Mouse (Mus musculus): Measurements from ENCODE around the gene Nav2. TPM values are rescaled to one million over a fixed set of nuclear protein-coding genes. Genes with fewer than 3 reads are reported as not detected.

The Nav2 gene
- total RNA-seq, 2 experiments from 2014 or later = 53.0 to 60.1 TPM

- no peak for DNase-seq (ENCODE audit: low spot score)
- intact Hi-C loops (cut with DNase I) = loop anchor here (5.0 kb wide), 1 partner anchor 310 kb away; no protein-coding TSS in a partner anchor
Measured at GRCm38 (mm10) chr7:49122498-49122897, 214.0 kb downstream of the Nav2 start.

DNA sequence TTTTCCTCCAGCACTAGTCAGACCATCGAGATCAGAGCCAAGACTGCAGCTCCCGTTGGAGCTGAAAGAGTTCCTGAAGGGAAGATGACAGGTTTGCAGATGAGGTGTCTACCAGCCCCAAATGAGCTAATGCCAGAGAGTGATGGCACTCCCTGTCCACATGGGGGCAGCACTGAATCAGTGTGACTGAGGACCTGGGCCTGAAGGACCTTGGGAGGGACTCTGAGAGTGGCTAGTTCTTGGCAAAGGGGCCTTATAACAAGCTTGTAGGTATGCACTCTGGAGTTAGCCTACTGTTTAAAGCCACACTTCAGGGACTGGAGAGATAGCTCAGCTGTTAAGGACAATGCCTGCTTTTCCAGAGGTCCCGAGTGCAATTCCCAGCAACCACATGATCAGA, 217.0 kb downstream of the Nav2 start:
- DNase-seq (ENCODE audit: low spot score) = no peak
- intact Hi-C loops (cut with DNase I) = loop anchor here (5.0 kb wide), 1 partner anchor 48 kb away; no protein-coding TSS in a partner anchor

DNA sequence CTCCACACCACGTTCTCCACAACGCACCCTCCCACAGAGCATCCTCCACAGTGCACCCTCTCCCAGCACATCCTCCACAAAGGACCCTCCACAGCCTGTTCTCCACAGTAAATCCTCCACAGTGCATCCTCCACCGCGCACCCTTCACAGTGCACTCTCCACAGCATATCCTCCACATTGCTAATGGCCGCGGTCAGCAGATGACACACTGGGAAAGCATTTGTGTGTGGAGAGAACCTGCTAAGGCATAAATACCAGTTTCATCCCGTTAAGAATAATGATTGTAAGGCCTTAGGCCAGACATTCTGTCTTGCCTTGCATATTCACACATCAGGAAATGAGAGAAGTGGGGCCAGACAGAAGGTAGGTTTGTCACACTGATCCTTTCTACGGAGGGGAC, 219.7 kb downstream of the Nav2 start:
- intact Hi-C loops (cut with DNase I) = loop anchor here (5.0 kb wide), 1 partner anchor 51 kb away; no protein-coding TSS in a partner anchor
- no peak for DNase-seq (ENCODE audit: low spot score)

DNA sequence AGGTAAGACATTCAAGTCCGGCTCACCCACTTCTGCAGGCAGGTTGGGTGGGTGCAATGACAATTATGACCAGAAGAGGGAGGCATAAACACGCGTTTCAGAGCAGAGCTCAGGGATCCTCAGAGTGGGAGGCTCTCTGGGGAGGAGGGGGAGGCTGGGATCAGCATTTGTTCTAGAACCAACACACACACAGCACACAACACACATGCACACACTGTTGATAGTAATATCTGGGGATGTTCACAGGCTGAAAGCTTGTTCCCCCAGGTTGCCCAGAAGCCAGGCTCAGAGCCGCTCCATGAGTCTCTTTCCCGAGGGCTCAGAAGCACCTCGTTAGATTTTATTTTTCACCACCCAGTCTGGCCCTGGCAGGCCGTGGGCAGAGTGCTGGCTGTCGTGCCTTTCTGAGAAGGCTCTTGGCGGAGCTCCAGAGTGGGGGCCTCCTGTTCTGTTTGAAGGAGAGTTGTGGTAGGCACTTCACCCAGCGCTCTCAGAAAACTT, 224.4 kb downstream of the Nav2 start:
- intact Hi-C loops (cut with DNase I) = loop anchor here (1.0 to 2.0 kb wide), 3 partner anchors 117 to 294 kb away; no protein-coding TSS in a partner anchor

DNA sequence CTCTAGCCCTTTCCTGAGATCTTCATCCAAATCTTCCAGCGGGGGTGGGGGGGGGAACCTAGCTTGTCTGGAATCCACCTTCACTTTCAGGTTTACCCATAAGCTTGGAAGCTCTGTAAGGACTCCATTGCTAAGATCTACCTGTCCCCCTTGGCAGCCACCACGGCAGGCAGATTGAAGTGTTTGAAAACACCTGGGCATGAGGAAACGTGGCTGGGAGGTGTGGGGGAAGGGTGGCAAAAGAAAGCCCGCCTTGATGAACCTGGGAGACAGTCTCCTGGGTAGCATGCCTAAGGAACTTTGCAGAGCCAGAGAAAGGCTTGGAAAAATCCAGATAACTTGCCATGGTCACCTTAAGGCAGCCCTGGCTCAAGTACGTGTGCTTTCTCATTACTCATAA, 225.9 kb downstream of the Nav2 start:
- intact Hi-C loops (cut with DNase I) = no loop called here
- DNase-seq (ENCODE audit: low spot score) = no peak

More for the DNA sequence above, 224.4 kb downstream of the Nav2 start:
- peak; percentile 21 for DNase-seq (ENCODE audit: low spot score)

- intact Hi-C loops (cut with DNase I) = no loop called here
Measured at GRCm38 (mm10) chr7:49139762-49140161, 231.2 kb downstream of the Nav2 start.

DNA sequence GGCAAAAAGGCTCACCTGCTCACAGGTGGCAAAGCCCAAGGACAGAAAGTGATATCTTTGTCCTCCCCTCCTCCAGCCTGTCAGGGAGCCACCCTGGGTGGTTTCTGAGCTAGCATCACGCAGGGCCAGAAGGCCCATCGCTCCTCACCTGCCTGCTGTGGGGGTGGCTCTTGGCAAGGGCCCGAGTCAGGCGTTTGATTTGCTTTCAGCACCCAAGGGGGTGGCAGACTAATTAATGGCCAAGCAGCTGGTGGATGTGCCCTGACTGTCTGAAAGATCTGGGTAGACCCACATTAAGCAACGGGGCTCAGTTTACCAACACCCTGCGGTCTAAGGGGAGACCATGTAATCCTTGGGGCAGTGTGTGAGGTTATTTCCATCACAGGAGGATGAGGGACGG, 235.4 kb downstream of the Nav2 start:
- intact Hi-C loops (cut with DNase I) = loop anchor here (2.0 kb wide), 1 partner anchor 61 kb away; no protein-coding TSS in a partner anchor
- no peak for DNase-seq (ENCODE audit: low spot score)

More at GRCm38 (mm10) chr7:49139762-49140161, 231.2 kb downstream of the Nav2 start:
- DNase-seq (ENCODE audit: low spot score) = no peak

GRCm38 (mm10) chr7:49145749-49146670, 237.5 kb downstream of the Nav2 start:
- intact Hi-C loops (cut with DNase I) = loop anchor here (2.0 to 5.0 kb wide), 2 partner anchors 59 to 101 kb away; no protein-coding TSS in a partner anchor
- DNase-seq (ENCODE audit: low spot score) = peak; percentile 58

DNA sequence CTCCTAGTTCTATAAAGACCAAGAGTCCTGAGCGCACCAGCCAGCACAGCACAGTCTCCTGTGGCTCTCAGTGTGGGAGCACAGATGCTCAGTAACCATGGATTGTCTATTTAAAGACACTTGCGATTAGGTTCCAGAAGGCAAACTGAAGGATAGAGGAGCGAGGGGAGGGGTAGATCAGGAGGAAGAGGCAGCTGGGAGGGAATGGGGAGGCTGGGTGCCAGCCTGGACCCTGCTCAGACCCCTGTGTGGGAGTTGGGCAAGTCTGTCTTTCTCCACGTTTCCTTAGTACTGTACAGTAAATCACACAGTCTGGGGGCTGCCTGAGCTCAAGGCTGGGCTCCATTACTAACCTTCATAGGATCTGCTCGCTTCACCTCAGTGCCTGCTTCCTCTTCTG, 243.8 kb downstream of the Nav2 start:
- intact Hi-C loops (cut with DNase I) = no loop called here

DNA sequence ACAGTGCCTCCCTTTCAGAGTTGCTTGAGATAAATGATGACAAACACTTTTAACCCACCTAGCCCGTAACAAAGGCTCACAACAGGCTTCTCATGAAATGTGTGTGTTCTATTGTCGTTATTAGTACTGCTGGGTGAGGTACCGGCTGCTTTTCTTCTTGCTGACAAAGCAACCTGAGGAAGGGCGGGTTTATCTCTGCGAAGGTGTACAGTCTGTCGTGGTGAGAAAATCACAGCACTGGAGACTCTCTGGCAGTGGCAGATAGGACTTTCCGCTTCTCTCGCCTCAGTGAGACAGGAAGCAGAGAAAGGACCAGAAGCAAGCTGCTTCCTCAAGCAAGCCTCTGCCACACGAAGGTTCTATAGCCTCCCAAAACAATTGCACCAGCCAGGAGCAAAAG, 244.2 kb downstream of the Nav2 start:
- no peak for DNase-seq (ENCODE audit: low spot score)
- intact Hi-C loops (cut with DNase I) = no loop called here

More for the DNA sequence above, 243.8 kb downstream of the Nav2 start:
- no peak for DNase-seq (ENCODE audit: low spot score)

GRCm38 (mm10) chr7:49158641-49159381, 250.3 kb downstream of the Nav2 start:
- DNase-seq (ENCODE audit: low spot score) = no peak
- intact Hi-C loops (cut with DNase I) = no loop called here

DNA sequence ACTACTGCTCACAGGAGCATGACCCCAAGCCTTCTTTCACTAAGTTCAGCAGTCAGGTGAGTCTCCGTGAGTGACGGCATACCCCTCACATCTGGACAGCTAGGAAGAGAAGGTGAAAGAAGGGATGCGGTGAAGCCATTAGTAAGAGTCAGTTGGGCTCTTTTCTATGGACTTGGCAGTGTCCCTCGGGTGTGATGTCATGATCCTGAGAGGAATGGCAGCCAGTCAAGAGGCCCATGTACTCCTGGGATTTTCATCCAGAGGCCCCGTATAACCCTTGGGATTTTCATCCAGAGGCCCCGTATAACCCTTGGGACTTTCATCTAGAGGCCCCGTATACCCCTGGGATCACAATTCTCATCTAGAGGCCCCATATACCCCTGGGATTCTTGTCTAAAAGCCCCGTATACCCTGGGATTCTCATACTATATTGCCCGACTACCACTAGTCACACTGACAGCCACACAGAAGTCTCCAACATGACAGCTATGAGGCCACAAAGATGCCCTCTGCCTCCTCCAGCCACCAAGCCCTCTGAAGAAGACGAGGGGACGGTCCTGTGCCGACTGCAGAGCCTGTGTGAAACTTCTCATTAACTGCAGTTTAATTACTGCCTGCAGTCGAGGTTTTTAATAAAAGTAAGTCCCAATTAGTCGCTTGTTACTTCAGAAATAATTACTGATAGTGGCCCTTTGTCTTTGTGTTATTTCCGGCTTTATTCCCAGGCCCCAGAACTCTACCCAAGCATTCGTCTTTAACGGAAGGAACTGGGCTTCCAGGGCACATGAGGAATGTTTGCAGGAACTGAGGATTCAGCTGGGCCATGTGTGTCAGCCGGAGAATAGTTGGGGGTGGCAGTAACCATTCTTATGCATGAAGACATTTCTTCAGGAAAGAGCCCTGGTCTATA, 251.4 kb downstream of the Nav2 start:
- DNase-seq (ENCODE audit: low spot score) = no peak
- intact Hi-C loops (cut with DNase I) = no loop called here

DNA sequence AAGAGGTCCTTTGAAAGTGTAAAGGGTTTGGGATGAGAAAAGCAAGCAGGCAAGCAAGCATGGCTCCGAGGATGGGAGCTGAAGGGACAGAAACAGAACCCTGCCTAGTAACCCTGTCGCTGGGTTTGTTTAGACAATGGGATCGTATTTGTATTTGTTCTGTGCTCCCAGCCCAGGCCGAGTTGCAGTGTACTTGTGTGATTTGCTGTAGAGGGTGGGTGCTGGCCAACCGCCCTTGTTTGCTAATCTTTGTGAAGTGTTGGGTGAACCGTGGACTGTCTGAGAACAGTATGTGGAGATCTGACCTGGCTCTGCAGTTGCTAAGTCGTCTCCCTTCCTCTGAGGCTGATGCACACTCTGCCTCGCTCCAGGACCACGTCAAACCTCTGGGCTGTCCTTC, 253.6 kb downstream of the Nav2 start:
- DNase-seq (ENCODE audit: low spot score) = no peak
- intact Hi-C loops (cut with DNase I) = no loop called here

DNA sequence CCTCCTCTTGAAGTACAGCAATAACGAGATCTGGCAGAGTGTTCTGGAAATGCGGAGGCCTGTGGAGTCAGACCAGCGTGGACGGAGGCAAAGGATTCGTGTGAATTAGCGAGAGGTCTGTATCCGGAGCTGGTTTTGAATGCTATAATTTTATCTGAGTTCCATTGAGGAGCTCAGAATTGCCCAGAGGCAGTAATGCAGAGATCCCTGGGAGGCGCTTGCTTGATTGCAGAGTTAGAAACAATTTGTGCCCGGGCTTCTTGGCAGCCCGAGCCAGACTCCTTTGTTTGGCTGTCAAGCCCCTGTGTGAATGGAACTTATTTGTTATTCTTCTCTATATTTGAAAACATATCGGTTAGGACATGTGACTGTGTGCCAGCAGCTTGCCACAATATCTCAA, 255.3 kb downstream of the Nav2 start:
- no peak for DNase-seq (ENCODE audit: low spot score)
- intact Hi-C loops (cut with DNase I) = no loop called here

- intact Hi-C loops (cut with DNase I) = no loop called here
- no peak for DNase-seq (ENCODE audit: low spot score)
Measured at GRCm38 (mm10) chr7:49164868-49165267, 256.4 kb downstream of the Nav2 start.

DNA sequence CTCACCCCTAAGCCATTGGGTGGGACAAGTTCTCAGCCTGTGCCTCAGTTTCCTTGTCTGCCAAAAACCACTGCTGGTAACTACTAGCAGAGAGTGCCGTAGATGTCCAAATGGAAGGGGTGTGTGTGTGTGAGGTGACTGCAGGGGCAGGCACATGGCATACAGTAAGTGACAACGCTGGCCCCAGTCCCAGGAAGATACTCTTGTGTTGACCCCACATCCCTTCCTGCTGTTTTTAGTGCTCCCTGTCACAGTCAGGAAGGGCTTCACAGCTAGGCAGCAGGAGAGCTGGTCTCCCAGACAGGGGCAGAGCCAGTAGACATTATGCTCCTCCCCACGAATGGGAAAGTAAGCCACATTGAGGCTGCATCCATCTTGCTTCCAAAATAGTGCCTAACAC, 264.4 kb downstream of the Nav2 start:
- no peak for DNase-seq (ENCODE audit: low spot score)
- intact Hi-C loops (cut with DNase I) = no loop called here

- no peak for DNase-seq (ENCODE audit: low spot score)
- intact Hi-C loops (cut with DNase I) = no loop called here
Measured at GRCm38 (mm10) chr7:49175784-49176409, 267.4 kb downstream of the Nav2 start.

DNA sequence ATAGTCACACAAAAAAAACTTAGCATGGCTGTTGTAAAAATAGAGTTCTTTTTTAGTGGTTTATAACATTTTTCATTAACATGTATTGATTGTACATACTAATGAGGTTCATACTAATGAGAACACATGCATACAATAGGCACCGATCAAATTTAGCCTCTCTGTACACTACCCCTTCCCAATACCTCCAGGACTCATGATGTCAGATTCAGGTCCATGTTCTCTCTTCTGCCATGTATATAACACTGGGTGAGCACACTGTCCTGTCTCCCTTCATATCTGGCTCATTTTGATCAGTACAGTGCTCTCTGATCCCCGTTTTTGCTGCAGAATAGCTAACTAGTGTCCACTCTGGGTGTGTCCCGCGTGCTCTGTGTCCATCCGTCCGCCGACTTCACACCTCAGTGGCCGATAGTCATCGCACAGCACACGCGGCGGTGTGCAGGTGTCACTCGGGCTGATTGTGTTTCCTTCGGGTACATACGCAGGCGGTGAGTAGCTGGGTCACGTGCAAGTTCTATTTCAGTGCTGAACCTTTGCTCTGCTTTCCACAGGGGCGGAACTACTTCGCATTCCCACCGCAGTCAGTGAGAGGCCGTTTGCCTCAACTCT, 268.2 kb downstream of the Nav2 start:
- DNase-seq (ENCODE audit: low spot score) = no peak
- intact Hi-C loops (cut with DNase I) = no loop called here

DNA sequence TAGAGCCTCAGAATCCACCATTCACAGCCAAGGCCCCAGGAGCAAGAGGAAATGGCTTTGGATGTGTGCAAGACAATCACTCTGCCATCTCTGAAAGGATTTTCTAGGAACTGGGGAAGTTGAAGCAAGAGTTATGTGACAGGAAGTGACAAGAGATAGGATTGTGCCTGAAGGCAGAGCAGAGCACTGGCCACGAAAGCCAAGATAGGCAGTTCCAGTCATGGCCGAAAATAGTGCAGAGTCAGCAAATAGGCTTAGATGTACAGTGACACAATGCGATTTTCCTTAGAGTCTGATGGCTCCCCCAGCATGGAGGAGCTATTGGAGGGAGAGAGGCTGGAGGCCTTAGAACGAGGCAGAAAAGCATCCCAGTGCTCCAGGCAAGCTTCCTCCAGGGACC, 269.7 kb downstream of the Nav2 start:
- intact Hi-C loops (cut with DNase I) = no loop called here
- no peak for DNase-seq (ENCODE audit: low spot score)
